Mouse (Mus musculus) embryonic facial prominence, embryonic 15.5 days (tissue): ENCODE measurements at regions not wholly inside any gene's neighbourhood (a gene's known extent, or its start where the extent isn't known, plus 50 kb on each side); places are given as distances from the start of the nearest gene placed in this dataset.

Experiments used
- ATAC-seq: fragments of 200-750 bp; cut with Nextera tagmentation; 2 replicates; pipeline ENCODE4 v1.8.0; 2017; ENCODE audit warnings: low read depth, moderate TSS enrichment; ENCODE audit not compliant: insufficient number of reproducible peaks, low FRiP score, low TSS enrichment
- H3K27ac ChIP-seq: fragments of 300-500 bp; sonication (generic); replicated peaks from 2 replicates; pipeline ENCODE4 v1.5.1; 2015; ENCODE audit warnings: mild to moderate bottlenecking, inconsistent platforms
- H3K27me3 ChIP-seq: fragments of 300-500 bp; sonication (generic); 2 replicates; pipeline ENCODE4 v1.6.1; 2015; ENCODE audit warnings: inconsistent platforms
- H3K36me3 ChIP-seq: fragments of 300-500 bp; sonication (generic); 2 replicates; pipeline ENCODE4 v1.6.1; 2015; ENCODE audit warnings: mild to moderate bottlenecking, inconsistent platforms
- H3K4me1 ChIP-seq: fragments of 300-500 bp; sonication (generic); 2 replicates; pipeline ENCODE4 v1.6.1; 2015; ENCODE audit warnings: inconsistent platforms
- H3K4me2 ChIP-seq: fragments of 300-500 bp; sonication (generic); replicated peaks from 2 replicates; pipeline ENCODE4 v1.6.1; 2015; ENCODE audit warnings: mild to moderate bottlenecking, inconsistent platforms
- H3K4me3 ChIP-seq: fragments of 300-500 bp; sonication (generic); replicated peaks from 2 replicates; pipeline ENCODE4 v1.5.1; 2015; ENCODE audit warnings: mild to moderate bottlenecking, inconsistent platforms
- H3K9ac ChIP-seq: fragments of 300-500 bp; sonication (generic); 2 replicates; pipeline ENCODE4 v1.6.1; 2015; ENCODE audit warnings: inconsistent platforms
- H3K9me3 ChIP-seq: fragments of 300-500 bp; sonication (generic); replicated peaks from 2 replicates; pipeline ENCODE4 v1.6.1; 2016; ENCODE audit warnings: inconsistent platforms
- WGBS: fragments of 180-500 bp; shearing (Covaris S2); methylation state at CpG from one replicate; pipeline ENCODE4 v1.1.7; 2015; 5-methylcytosine and 5-hydroxymethylcytosine counted together

DNA sequence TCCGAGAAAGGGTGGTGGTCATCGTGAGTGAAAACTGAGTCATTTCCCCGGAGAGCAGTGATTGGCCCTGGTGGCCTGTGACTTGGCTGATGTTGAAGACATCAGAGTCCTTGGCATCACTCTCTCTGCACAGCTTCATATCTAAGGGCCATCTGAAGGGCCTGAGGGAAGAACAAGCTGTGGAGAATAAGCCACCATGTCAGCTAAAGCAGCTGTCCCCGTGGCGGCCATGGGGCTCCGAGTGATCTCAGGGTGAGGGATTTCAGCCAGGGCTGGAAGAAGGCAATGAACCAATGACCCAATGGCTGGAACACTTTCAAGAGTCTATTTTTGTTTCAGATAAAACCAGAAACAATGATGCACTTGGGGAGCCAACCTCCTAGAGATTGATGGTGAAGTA, 62.2 kb downstream of the Ttc32 start:
- H3K4me1 ChIP-seq: no peaks in the 10 kb centered on the region
- H3K4me3 ChIP-seq: no peak overlapping the region
- no peaks in the 10 kb centered on the region for H3K36me3 ChIP-seq
- H3K27me3 ChIP-seq: no peaks in the 10 kb centered on the region
- H3K4me2 ChIP-seq: no peak overlapping the region
- WGBS: 88% methylated on average over 6 of the region's 6 CpGs
- no peak overlapping the region for H3K27ac ChIP-seq
- no peak for ATAC-seq
- no peaks in the 10 kb centered on the region for H3K9me3 ChIP-seq
- H3K9ac ChIP-seq: no peak overlapping the region

DNA sequence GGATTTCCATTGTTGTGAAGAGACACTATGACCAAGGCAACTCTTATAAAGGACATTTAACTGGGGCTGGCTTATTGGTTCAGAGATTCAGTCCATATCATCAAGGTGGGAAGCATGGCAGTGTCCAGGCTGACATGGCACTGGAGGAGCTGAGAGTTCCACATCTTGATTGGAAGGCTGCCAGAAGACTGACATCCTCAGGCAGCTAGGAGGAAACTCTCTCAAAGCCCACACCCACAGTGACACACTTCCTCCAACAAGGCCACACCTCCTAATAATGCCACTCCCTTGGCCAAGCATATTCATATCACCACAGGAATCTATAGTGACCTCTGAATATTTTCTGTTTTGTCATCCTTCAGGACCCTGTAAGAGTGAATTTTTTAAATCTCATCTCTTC, 65.3 kb downstream of the Ttc32 start:
- H3K4me1 ChIP-seq: no peaks in the 10 kb centered on the region
- H3K9me3 ChIP-seq: no peaks in the 10 kb centered on the region
- H3K27ac ChIP-seq: no peak overlapping the region
- H3K4me2 ChIP-seq: no peak overlapping the region
- no peak overlapping the region for H3K4me3 ChIP-seq
- no peak overlapping the region for H3K9ac ChIP-seq
- ATAC-seq: no peak
- H3K27me3 ChIP-seq: no peaks in the 10 kb centered on the region; the same call in 1 of the 2 replicates
- no peaks in the 10 kb centered on the region for H3K36me3 ChIP-seq

DNA sequence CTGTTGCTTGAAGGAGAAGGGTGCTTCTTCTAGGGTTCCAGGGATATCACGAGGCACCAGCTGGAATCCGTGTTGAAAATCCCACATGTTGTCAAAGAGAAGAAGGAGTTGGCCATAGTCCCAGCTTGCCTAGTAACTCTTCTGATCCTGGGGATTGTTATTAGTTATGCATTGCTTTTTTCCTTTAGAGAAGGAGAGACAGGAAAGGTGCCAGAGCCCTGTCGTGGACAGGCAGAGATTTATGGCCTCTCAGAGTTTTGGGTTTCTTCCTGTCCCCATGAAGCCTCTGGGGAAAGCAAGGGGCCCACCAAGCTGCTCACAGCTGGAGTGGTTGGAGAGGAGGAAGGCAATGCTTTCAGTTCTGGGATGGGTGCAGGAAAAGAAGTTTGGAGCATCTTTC, 76.6 kb downstream of the Ttc32 start:
- H3K27me3 ChIP-seq: no peaks in the 10 kb centered on the region
- no peaks in the 10 kb centered on the region for H3K9me3 ChIP-seq
- no peak overlapping the region for H3K9ac ChIP-seq
- H3K27ac ChIP-seq: no peak overlapping the region
- H3K4me1 ChIP-seq: 0 out of 2 replicates have a peak, but pooled peaks cover 3% of the 10 kb centered on the region
- no peak overlapping the region for H3K4me2 ChIP-seq
- no peaks in the 10 kb centered on the region for H3K36me3 ChIP-seq
- 37% methylated on average over 3 of the region's 3 CpGs for WGBS
- ATAC-seq: no peak
- H3K4me3 ChIP-seq: no peak overlapping the region

DNA sequence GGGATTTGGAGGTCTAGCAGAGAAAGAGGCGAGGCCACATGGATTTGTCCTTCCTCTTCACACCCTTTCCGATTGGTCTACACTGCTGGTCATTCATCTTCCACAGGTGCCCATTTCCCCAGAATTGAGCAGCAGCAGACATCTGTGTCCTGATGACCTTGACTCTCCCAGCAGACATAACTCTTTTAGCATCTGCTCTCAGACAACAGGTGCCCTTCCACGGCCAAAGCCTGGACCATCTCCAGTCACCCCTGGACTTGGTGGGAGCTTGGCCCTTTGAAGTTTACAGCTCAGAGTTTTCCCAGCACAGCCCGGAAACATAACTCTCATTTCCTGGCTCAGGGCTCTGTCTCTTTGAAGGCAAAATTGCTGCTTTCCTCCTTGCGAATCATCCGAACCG, 80.0 kb downstream of the Ttc32 start:
- Histone ChIP-seq H3K4me3 (no peak overlapping the region), H3K36me3 (no peaks in the 10 kb centered on the region), H3K27ac (no peak overlapping the region), H3K27me3 (no peaks in the 10 kb centered on the region), H3K9me3 (no peaks in the 10 kb centered on the region), H3K9ac (no peak overlapping the region), H3K4me1 (0 out of 2 replicates have a peak, but pooled peaks cover 3% of the 10 kb centered on the region), H3K4me2 (no peak overlapping the region)
- ATAC-seq: no peak
- WGBS: 46% methylated on average over 7 of the region's 7 CpGs

DNA sequence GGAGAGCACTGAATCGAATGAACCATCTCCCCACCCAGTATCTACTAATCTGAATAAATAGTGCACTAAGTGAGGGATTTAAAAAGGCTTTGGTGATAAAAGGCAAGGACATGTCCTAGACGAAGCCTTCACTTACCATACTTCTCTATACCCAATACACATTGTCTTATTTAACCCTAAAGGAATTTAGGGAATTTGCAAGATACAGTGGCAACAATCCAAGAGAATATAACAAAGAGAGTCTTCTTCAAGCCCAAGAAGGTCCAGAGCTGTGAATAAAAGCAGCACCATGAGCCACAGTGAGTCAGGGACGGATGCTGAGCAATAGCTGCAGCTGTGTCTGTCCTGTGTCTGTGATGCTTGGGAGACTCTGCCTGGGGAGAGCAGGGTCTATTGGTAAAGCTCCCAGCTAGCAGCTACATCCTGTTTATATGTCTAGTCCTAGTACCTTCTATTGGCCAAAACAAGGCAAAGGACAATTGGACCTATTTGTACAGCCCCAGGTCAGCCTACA, 82.4 kb downstream of the Ttc32 start:
- Histone ChIP-seq H3K9ac (no peak overlapping the region), H3K4me1 (0 out of 2 replicates have a peak, but pooled peaks cover 3% of the 10 kb centered on the region), H3K4me3 (no peak overlapping the region), H3K27me3 (no peaks in the 10 kb centered on the region), H3K4me2 (no peak overlapping the region), H3K27ac (no peak overlapping the region), H3K9me3 (no peaks in the 10 kb centered on the region), H3K36me3 (no peaks in the 10 kb centered on the region)
- no peak for ATAC-seq
- 63% methylated on average over 3 of the region's 3 CpGs for WGBS

DNA sequence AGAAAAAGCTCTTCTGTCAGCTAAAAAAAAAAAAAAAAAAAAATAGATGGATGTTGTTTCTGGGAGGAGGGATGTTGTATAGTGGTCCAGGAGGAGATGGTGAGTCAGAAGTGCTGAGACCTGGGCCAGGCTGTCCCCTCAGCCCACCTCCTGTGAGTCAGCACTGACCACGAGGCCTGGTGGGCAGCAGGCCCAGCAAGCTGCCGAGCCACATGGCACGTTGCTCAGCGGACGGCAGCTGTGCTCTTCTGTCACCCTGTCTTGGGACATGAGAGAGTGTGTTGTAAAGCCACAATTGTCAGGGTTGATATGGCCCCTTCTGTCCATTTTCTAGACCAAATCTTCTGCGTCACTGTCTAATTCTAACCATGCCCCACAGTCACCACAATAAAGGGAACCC, 83.9 kb downstream of the Ttc32 start:
- WGBS: 65% methylated on average over 6 of the region's 6 CpGs
- ATAC-seq: no peak
- H3K4me2 ChIP-seq: no peak overlapping the region
- no peaks in the 10 kb centered on the region for H3K9me3 ChIP-seq
- no peak overlapping the region for H3K4me3 ChIP-seq
- H3K36me3 ChIP-seq: no peaks in the 10 kb centered on the region
- 0 out of 2 replicates have a peak, but pooled peaks cover 7% of the 10 kb centered on the region for H3K4me1 ChIP-seq
- no peak overlapping the region for H3K9ac ChIP-seq
- H3K27ac ChIP-seq: no peak overlapping the region
- no peaks in the 10 kb centered on the region for H3K27me3 ChIP-seq

DNA sequence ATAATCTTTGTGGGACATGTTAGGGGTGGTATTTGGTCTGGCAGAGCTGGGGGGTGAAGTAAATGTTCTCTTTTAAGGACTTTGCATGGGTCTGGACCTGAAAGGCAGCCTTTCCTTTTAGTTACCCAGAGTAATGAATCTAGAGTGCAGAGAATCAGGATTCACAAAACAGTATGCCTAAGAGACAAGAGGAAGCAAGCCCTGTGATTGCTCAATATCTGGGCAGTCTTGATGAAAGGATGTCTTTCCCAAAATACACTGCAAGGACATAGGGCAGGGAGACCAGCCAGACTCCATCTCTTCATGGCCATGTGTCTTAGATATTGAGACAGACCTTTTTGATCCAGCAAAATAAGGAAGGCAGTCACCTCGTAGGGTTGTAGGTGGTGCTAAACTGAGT, 84.3 kb downstream of the Ttc32 start:
- no peak overlapping the region for H3K4me3 ChIP-seq
- H3K27me3 ChIP-seq: no peaks in the 10 kb centered on the region
- no peaks in the 10 kb centered on the region for H3K9me3 ChIP-seq
- 74% methylated on average over 1 of the region's 1 CpGs for WGBS
- H3K9ac ChIP-seq: no peak overlapping the region
- no peak overlapping the region for H3K4me2 ChIP-seq
- ATAC-seq: no peak
- H3K27ac ChIP-seq: no peak overlapping the region
- H3K4me1 ChIP-seq: 0 out of 2 replicates have a peak, but pooled peaks cover 7% of the 10 kb centered on the region
- H3K36me3 ChIP-seq: no peaks in the 10 kb centered on the region

DNA sequence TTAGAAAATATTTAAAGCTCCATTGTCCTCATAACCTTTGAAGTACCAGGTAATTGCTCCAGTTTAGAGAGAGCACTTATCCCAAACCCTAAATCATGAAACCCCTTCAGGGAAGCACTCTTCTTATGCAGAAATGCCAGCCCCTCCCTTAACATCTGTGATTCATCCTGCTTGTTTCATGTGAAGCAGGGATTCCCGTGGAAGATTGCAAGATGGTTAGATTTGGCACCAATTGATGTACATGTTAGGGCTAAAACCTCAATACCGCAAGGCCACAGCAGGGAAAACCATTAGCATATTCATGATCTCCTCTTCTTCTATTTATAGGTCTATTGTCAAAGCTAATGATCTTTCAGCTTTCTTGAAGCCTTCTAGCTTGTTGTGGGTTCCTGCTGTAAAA, 88.8 kb downstream of the Ttc32 start:
- H3K4me2 ChIP-seq: no peak overlapping the region
- no peak overlapping the region for H3K9ac ChIP-seq
- H3K4me1 ChIP-seq: 0 out of 2 replicates have a peak, but pooled peaks cover 3% of the 10 kb centered on the region
- H3K27me3 ChIP-seq: no peaks in the 10 kb centered on the region
- no peaks in the 10 kb centered on the region for H3K36me3 ChIP-seq
- no peak overlapping the region for H3K27ac ChIP-seq
- WGBS: 27% methylated on average over 2 of the region's 2 CpGs
- H3K4me3 ChIP-seq: no peak overlapping the region
- no peaks in the 10 kb centered on the region for H3K9me3 ChIP-seq
- ATAC-seq: no peak

DNA sequence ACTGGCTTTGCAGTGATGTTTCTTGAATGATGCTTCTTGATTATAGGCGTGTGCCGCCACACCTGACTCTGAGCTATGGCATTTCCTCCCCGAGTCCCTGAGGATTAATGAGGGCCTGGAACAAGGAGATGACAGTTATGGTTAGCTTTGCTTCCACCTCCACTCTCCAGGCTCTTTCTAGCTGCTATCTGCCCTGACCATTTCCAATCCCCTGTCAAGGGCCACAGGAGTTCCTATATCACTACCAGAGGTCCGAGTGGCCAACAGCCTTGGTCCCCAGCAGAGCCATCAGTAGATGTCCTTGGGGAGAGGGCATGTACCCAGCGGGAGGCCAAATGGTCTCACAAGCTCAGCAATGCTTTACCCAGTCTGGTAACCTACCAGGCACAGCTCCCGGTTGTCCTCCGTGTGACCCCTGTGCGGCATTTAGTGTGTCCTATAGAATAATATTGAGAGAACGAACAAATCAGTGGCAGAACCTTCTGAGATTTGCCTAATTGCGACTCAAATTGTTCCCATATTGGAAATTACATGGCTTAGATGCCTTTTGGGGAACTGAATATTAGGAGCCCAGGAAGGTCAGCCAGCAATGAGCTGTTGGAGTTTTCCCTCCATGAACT, 98.2 kb downstream of the Ttc32 start:
- Histone ChIP-seq H3K4me3 (no peak overlapping the region), H3K4me2 (no peak overlapping the region), H3K27me3 (0 out of 2 replicates have a peak, but pooled peaks cover 3% of the 10 kb centered on the region), H3K9ac (no peak overlapping the region), H3K27ac (no peak overlapping the region), H3K4me1 (peaks cover 8% of the 10 kb centered on the region), H3K36me3 (no peaks in the 10 kb centered on the region), H3K9me3 (no peaks in the 10 kb centered on the region)
- no peak for ATAC-seq
- 56% methylated on average over 10 of the region's 10 CpGs for WGBS

DNA sequence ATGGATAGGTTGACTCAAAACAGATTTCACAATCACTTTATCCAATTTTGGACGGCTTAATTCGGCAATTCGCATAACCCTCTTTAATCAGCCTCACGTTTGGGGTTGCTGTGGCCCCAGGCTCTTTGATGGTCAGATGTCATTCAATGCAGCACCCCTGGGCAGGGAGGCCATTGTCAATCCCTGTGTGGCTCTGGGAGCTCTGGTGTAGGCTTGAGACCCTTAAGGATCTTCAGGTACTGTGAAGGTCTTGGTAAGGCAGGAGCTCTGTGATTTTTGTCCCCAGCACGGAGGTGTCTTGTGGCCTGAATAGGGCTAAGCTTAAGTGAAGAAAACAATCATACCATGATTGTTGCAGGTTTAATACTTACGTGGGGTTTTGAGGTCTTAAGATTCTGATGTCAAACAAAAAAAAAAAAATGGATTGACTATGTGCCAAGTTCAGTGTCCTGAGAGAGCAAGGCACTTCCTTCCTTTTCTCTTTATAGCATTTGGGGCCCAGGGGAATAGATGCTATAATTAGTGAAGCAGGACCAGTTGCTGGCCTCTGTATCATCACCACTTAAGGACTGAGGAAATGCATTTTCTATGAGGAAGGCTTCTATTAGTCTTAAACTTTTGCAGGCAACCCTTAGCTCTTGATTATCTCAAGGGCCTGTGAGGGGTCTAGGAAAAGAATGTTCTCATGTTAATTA, 98.9 kb downstream of the Ttc32 start:
- no peak for ATAC-seq
- no peaks in the 10 kb centered on the region for H3K9me3 ChIP-seq
- no peak overlapping the region for H3K4me2 ChIP-seq
- H3K9ac ChIP-seq: no peak overlapping the region
- H3K4me3 ChIP-seq: no peak overlapping the region
- 0 out of 2 replicates have a peak, but pooled peaks cover 3% of the 10 kb centered on the region for H3K27me3 ChIP-seq
- peaks cover 14% of the 10 kb centered on the region for H3K4me1 ChIP-seq
- no peak overlapping the region for H3K27ac ChIP-seq
- 29% methylated on average over 6 of the region's 6 CpGs for WGBS
- H3K36me3 ChIP-seq: no peaks in the 10 kb centered on the region

DNA sequence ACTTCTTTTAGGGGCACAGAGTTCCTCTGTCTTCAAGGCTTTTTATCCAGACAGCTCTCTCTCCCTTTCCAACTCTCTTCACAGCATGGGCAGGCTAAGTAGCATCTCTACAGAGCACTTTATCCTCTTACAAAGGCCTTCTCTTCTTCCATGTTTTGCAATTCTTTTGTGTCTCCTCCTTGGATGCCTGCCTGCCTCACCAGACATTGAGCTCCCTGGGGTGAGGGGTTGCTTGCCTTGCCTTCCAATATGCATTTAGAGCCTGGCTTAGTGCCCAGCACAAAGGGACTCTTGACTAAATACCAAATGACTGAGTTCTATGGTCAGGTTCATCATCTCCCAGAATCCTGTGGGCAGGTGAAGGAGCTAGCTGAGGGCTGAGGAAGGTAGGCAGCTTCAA, 102.8 kb downstream of the Ttc32 start:
- Histone ChIP-seq H3K9ac (no peak overlapping the region), H3K27me3 (no peaks in the 10 kb centered on the region), H3K4me3 (no peak overlapping the region), H3K36me3 (no peaks in the 10 kb centered on the region), H3K4me1 (peaks cover 14% of the 10 kb centered on the region), H3K9me3 (no peaks in the 10 kb centered on the region), H3K4me2 (no peak overlapping the region), H3K27ac (no peak overlapping the region)
- ATAC-seq: no peak
